Mouse (Mus musculus) CH12F3 (cell line): ENCODE data around the gene Prtg.

ENCODE experiments used
- in situ Hi-C: fragments of 300-500 bp; cut with MboI; formaldehyde crosslinking; loops from 2 replicates; pipeline ENCODE4 v1.14.3; 2020; ENCODE audit warnings: low sequenced_read_pairs

The Prtg gene

GRCm38 (mm10) chr9:72902057-72902456 is 95.4 kb downstream of the Prtg start:
- in situ Hi-C loops: no loop called here

GRCm38 (mm10) chr9:72902611-72903010 is 95.9 kb downstream of the Prtg start:
- in situ Hi-C loops: no loop called here

- in situ Hi-C loops: no loop called here
These were observed 100.0 kb downstream of the Prtg start for GRCm38 (mm10) chr9:72906693-72907103.

- in situ Hi-C loops: no loop called here
These were observed 104.7 kb downstream of the Prtg start for GRCm38 (mm10) chr9:72911381-72911780.

- in situ Hi-C loops: no loop called here
These were observed 106.9 kb downstream of the Prtg start for GRCm38 (mm10) chr9:72913551-72913950.

- in situ Hi-C loops: no loop called here
These were observed 109.1 kb downstream of the Prtg start for GRCm38 (mm10) chr9:72915728-72916127.

- in situ Hi-C loops: no loop called here
These were observed 116.4 kb downstream of the Prtg start for GRCm38 (mm10) chr9:72923068-72923467.

GRCm38 (mm10) chr9:72925021-72925934 is 118.6 kb downstream of the Prtg start, which contains the start of gene Pygo1:
Gene Pygo1 (plus strand): TSS chr9:72925645.
- in situ Hi-C loops: no loop called here

- in situ Hi-C loops: no loop called here
These were observed 119.2 kb downstream of the Prtg start for GRCm38 (mm10) chr9:72925935-72926258.

- in situ Hi-C loops: no loop called here
These were observed 124.6 kb downstream of the Prtg start for GRCm38 (mm10) chr9:72931166-72931790.

GRCm38 (mm10) chr9:72935309-72935708 is 128.6 kb downstream of the Prtg start:
- in situ Hi-C loops: no loop called here

GRCm38 (mm10) chr9:72936301-72936700 is 129.6 kb downstream of the Prtg start:
- in situ Hi-C loops: no loop called here

GRCm38 (mm10) chr9:72943424-72943823 is 136.8 kb downstream of the Prtg start:
- in situ Hi-C loops: no loop called here

- in situ Hi-C loops: no loop called here
These were observed 137.6 kb downstream of the Prtg start for GRCm38 (mm10) chr9:72944286-72944685.

GRCm38 (mm10) chr9:72947010-72947409 is 140.3 kb downstream of the Prtg start:
- in situ Hi-C loops: no loop called here

GRCm38 (mm10) chr9:72949572-72949971 is 142.9 kb downstream of the Prtg start:
- in situ Hi-C loops: no loop called here

- in situ Hi-C loops: no loop called here
These were observed 148.1 kb downstream of the Prtg start for GRCm38 (mm10) chr9:72954746-72955145.

GRCm38 (mm10) chr9:72955546-72955945 is 148.9 kb downstream of the Prtg start:
- in situ Hi-C loops: no loop called here

- in situ Hi-C loops: no loop called here
These were observed 152.1 kb downstream of the Prtg start, which contains the start of the genes Dyx1c1 and Gm44503 for GRCm38 (mm10) chr9:72958521-72959450. Gene Dyx1c1 (plus strand): TSS chr9:72958785. Gene Gm44503 (plus strand): TSS chr9:72958852.

- in situ Hi-C loops: loop anchor here (10.0 kb wide), 1 partner anchor 133 kb away; no protein-coding TSS in a partner anchor
These were observed 154.7 kb downstream of the Prtg start for GRCm38 (mm10) chr9:72961346-72961745.

GRCm38 (mm10) chr9:72961959-72962358 is 155.3 kb downstream of the Prtg start:
- in situ Hi-C loops: loop anchor here (10.0 kb wide), 1 partner anchor 133 kb away; no protein-coding TSS in a partner anchor
